Mouse (Mus musculus) spleen, adult 2 months (tissue): Measurements from ENCODE around the gene Alas2. TPM values are rescaled to one million over a fixed set of nuclear protein-coding genes. Genes with fewer than 3 reads are reported as not detected.

Experiments used
- DNase-seq, 2 experiments: peaks; one replicate each; pipeline versions ENCODE4 v3.0.0 to v3.0.0-alpha.2; 2012 to 2021; ENCODE audit warnings: low spot score in 2 of 2, low read depth in 1 of 2
- H3K27ac ChIP-seq: fragments of 200-500 bp; 2 replicates; pipeline ENCODE4 v1.5.1; 2012; ENCODE audit warnings: low read length, inconsistent platforms; ENCODE audit not compliant: insufficient read depth
- H3K27me3 ChIP-seq: fragments of 200-500 bp; 2 replicates; pipeline ENCODE4 v1.6.1; 2012; ENCODE audit warnings: mild to moderate bottlenecking, moderate library complexity, low read length, inconsistent platforms; ENCODE audit not compliant: control insufficient read depth, insufficient read depth
- H3K36me3 ChIP-seq: fragments of 200-500 bp; 2 replicates; pipeline ENCODE4 v1.6.1; 2012; ENCODE audit warnings: mild to moderate bottlenecking, low read length, inconsistent platforms; ENCODE audit not compliant: control insufficient read depth, insufficient read depth
- H3K4me1 ChIP-seq: fragments of 200-500 bp; 2 replicates; pipeline ENCODE4 v1.6.1; 2011; ENCODE audit warnings: inconsistent platforms; ENCODE audit not compliant: control insufficient read depth, insufficient read depth, insufficient read length
- H3K4me3 ChIP-seq: fragments of 200-500 bp; 2 replicates; pipeline ENCODE4 v1.5.1; 2011; ENCODE audit warnings: mild to moderate bottlenecking, inconsistent platforms; ENCODE audit not compliant: insufficient read depth, insufficient read length; ENCODE audit errors: extremely low read depth
- CTCF ChIP-seq: fragments of 200-500 bp; IDR thresholded peaks from 2 replicates; pipeline ENCODE4 v1.5.1; 2011; ENCODE audit warnings: mild to moderate bottlenecking, inconsistent platforms; ENCODE audit not compliant: insufficient read depth, insufficient read length, insufficient replicate concordance; ENCODE audit errors: extremely low read depth
- POLR2A ChIP-seq: fragments of 200-500 bp; IDR thresholded peaks from 2 replicates; pipeline ENCODE4 v1.6.1; 2011; ENCODE audit warnings: low read depth, low read length, inconsistent platforms
- WGBS: fragments of 180-500 bp; shearing (Covaris S2); methylation state at CpG from one replicate; pipeline ENCODE4 v1.1.7; 2018; 5-methylcytosine and 5-hydroxymethylcytosine counted together
- polyA plus RNA-seq: library from polyadenylated mRNA; depleted of rRNA; stranded (reverse); fragments of >200 nt; gene quantifications from 2 replicates; pipeline ENCODE4 v1.2.3, GENCODE M21; 2012

The Alas2 gene
- polyA plus RNA-seq, 1 experiment: 1,194 TPM

DNA sequence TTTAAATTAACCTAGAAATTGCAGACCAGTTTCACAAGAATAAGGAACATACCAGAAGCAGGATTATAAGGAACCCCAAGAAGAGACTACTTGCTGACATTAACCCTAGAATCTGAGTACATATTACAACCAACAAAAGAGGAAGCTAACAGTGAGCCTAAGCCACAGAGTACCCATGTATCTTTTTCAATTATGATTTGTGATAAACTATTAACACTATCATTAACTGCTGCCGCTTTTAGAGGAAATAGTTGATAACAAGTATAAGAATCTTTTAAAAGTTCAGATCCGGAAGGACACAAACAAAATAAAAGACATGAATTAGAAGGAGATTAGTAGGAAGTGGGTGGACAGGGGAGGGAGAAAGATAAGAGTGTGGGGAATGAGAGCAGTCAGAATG is 7.1 kb upstream of the Alas2 start:
- H3K36me3 ChIP-seq: no peaks in the 10 kb centered on the region
- TF ChIP-seq POLR2A: no peak
- no peak for TF ChIP-seq CTCF
- H3K4me3 ChIP-seq: no peak overlapping the region
- H3K27ac ChIP-seq: no peak overlapping the region
- no peaks in the 10 kb centered on the region for H3K4me1 ChIP-seq
- no peak for DNase-seq
- no peaks in the 10 kb centered on the region for H3K27me3 ChIP-seq
- 83% methylated on average over 2 of the region's 2 CpGs for WGBS

DNA sequence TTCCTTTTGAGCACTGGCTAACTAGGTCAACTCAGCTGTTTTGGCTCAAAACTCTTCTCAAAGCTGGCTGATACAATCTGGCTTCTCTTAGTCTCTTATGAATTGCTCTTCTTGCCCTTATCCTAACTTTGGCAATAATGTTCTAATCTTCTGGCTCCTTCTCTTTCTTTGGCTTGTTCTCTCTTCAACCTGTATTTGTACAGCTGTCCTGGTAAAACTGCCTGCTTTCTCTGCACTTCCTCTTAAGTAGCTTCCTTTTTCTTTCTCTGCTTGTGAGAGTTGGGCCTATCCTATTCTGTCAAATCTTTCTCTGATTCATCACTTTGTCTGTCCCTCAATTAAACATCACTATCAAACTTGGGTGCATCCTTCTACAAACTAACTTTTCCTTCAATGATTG is 5.5 kb upstream of the Alas2 start:
- TF ChIP-seq CTCF: no peak
- TF ChIP-seq POLR2A: no peak
- H3K4me1 ChIP-seq: no peaks in the 10 kb centered on the region
- no peaks in the 10 kb centered on the region for H3K36me3 ChIP-seq
- no peaks in the 10 kb centered on the region for H3K27me3 ChIP-seq
- no peak overlapping the region for H3K27ac ChIP-seq
- no peak overlapping the region for H3K4me3 ChIP-seq
- no peak for DNase-seq

DNA sequence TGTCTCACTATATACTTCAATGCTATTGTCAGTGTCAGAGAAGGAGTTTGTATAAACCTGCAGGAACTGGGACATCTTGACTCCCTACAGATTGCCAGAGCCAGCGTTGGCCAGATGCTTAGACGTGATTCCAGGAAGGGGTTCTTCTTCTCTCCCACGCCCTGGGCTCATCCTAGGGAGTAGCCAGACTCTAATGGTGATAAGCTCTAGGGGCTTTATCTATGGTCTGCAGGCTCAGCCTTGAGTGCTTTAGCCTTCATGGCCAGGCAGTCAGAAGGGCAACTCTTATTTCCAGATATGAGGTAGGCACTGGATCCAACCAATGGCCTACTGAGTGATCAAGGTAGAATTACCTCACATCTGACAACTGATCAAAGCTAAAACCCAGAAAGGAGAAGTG is 2.5 kb downstream of the Alas2 start:
- H3K4me3 ChIP-seq: no peak overlapping the region
- H3K27ac ChIP-seq: no peak overlapping the region
- no peaks in the 10 kb centered on the region for H3K27me3 ChIP-seq
- TF ChIP-seq POLR2A (no peak), CTCF (no peak)
- H3K36me3 ChIP-seq: peaks cover 1% of the 10 kb centered on the region; the same call in 1 of the 2 replicates
- no peak for DNase-seq
- 79% methylated on average over 3 of the region's 3 CpGs for WGBS
- H3K4me1 ChIP-seq: no peaks in the 10 kb centered on the region

DNA sequence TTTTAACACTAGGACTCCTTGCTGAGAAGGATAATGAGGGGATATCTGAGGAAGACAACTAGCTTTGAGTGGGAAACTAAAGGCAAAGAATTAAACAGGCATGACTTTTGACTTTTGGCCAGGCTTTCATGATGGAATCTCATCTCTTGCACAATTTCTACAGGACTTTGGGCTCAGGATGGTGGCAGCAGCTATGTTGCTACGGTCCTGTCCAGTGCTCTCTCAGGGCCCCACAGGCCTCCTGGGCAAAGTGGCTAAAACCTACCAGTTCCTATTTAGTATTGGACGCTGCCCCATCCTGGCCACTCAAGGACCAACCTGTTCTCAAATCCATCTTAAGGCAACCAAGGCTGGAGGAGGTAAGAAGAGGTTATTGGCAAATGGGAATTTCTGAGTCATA is 4.8 kb downstream of the Alas2 start:
- Histone ChIP-seq H3K4me3 (no peak overlapping the region), H3K36me3 (peaks cover 1% of the 10 kb centered on the region; the same call in 1 of the 2 replicates), H3K27me3 (no peaks in the 10 kb centered on the region), H3K4me1 (no peaks in the 10 kb centered on the region), H3K27ac (no peak overlapping the region)
- DNase-seq: no peak
- TF ChIP-seq POLR2A (no peak), CTCF (no peak)
- WGBS: 93% methylated on average over 2 of the region's 2 CpGs

DNA sequence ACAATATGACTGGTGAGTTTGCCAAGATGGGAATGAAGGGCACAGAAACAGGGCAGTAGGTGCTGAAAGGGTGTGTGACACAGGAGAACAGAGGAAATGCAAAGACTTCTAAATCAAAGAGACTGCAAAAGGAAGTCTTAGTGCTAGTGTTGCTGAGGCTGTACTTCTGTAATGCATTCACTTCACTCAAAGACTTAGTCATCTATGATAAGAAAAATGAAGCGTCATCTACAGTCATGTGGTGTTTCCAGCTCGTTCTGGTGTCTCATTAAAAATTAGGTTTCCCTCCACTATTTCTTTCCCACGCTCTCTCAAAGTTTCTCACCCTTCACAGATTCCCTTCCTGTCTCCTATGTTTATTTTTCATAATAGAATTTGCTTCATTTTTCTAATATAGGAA is 6.9 kb downstream of the Alas2 start:
- no peak for DNase-seq
- no peaks in the 10 kb centered on the region for H3K27me3 ChIP-seq
- no peak overlapping the region for H3K27ac ChIP-seq
- TF ChIP-seq CTCF (no peak), POLR2A (no peak)
- H3K4me3 ChIP-seq: no peak overlapping the region
- peaks cover 1% of the 10 kb centered on the region; the same call in 1 of the 2 replicates for H3K36me3 ChIP-seq
- 82% methylated on average over 3 of the region's 3 CpGs for WGBS
- no peaks in the 10 kb centered on the region for H3K4me1 ChIP-seq

DNA sequence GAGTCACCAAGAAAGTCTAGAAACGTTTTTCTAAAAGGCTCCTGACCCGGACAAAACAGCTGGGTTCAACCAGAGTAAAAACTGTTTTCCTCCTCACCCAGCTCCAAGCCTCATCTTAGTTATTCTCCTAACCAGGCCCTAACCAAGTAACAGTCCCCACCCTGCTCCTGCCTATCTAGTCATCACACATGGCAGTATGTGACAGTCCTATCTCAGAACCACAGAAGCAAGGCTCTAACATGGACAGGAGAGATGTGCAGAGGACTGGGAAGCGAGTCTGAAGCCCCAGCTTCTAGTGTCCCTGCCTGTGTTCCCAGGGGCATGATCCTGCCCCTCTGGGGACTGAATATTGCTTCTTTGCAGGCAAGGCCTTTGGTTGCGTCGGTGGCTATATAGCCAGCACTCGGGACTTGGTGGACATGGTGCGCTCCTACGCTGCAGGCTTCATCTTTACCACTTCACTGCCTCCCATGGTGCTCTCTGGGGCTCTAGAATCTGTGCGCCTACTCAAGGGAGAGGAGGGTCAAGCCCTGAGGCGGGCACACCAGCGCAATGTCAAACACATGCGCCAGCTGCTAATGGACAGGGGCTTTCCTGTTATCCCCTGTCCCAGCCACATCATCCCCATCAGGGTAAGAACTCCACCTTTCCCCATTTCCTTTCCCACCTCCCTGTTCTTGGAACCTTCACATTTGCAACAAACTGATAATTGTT is 17.6 kb downstream of the Alas2 start:
- Histone ChIP-seq H3K27me3 (no peaks in the 10 kb centered on the region), H3K36me3 (no peaks in the 10 kb centered on the region), H3K4me3 (no peak overlapping the region), H3K27ac (no peak overlapping the region), H3K4me1 (no peaks in the 10 kb centered on the region)
- TF ChIP-seq POLR2A (no peak), CTCF (no peak)
- 85% methylated on average over 12 of the region's 12 CpGs for whole genome bisulfite sequencing
- DNase-seq: no peak

DNA sequence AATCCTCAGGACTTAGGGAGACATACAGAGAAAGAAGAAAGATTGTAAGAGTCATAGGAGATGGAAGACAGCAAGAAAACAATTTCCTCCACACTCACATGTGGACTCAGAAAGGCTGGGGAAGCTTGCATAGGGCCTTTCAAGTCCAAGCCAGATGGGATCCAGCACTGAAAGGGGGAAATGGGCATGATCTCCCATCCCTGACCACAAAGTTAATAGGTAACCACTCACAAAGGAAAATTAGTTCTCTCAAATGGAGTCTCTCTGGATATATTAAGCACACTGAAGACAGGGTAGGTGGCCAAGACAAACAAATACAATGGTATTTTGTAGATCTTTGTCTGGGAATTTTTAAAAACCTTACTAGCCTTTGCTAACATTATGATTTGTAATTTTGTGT is 34.7 kb downstream of the Alas2 start:
- Histone ChIP-seq H3K27ac (no peak overlapping the region), H3K27me3 (no peaks in the 10 kb centered on the region), H3K36me3 (no peaks in the 10 kb centered on the region; the same call in 1 of the 2 replicates), H3K4me3 (no peak overlapping the region), H3K4me1 (no peaks in the 10 kb centered on the region)
- DNase-seq: no peak
- no peak for TF ChIP-seq POLR2A
- TF ChIP-seq CTCF: no peak
